Mouse (Mus musculus): ENCODE measurements at regions not wholly inside any gene's neighbourhood (a gene's known extent, or its start where the extent isn't known, plus 50 kb on each side); places are given as distances from the start of the nearest gene placed in this dataset.

DNA sequence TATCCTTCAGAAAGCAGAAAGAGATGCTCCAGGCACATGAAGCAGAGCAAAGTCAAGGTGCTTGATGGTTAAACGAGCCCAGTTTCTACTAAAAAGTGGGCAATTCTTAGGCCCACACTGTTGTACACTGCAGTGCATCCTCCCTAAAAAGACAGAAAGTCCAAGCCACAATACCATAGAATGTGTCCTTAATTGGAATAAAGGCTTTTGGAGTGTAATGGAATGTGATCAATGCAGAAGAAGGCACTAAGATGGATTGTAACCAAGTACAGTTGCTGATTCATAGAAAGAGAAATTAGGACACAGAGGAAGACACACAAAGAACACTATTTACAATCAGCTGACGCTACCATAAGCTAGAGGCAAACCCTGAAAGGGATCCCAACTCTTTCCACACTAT is 201.3 kb downstream of the Cpe start:
- Histone ChIP-seq H3K4me2 (no peak overlapping the region), H3K4me1 (ENCODE audit: control insufficient read depth, insufficient read depth, low read length) (no peaks in the 10 kb centered on the region), H3K4me3 (ENCODE audit: low read depth, low read length) (no peak overlapping the region), H3K27ac (ENCODE audit: low read depth, low read length) (no peak overlapping the region), H3K9me3 (replicated peaks; ENCODE audit: control insufficient read depth, low read length) (no peaks in the 10 kb centered on the region), H3K9ac (ENCODE audit: low read depth, low read length) (no peak overlapping the region), H3K27me3 (ENCODE audit: control insufficient read depth, insufficient read depth, low read length) (no peaks in the 10 kb centered on the region), H3K36me3 (ENCODE audit: control insufficient read depth, insufficient read depth, low read length) (no peaks in the 10 kb centered on the region)
- WGBS (ENCODE audit: insufficient replicate concordance): 83% methylated on average over 2 of the region's 2 CpGs
- no peak for ATAC-seq (replicated peaks; ENCODE audit: insufficient number of reproducible peaks, low FRiP score, low TSS enrichment)

DNA sequence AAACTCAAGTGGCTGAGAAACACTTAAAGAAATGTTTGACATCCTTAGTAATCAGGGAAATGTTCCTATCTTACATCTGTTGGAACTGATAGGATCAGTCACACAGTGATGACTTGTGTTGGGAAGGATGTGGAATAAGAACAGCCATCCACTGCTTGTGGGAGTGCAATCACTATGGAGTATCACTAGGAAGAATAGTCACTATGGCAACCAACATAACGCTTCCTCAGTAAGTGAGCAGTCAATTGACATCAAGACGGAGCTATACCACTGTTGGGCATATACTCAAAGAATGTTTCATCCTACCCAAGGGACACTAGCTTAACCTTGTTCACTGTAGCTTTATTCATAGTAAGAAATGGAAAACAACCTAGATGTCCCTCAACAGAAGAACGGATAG is 204.8 kb downstream of the Cpe start:
- H3K4me1 ChIP-seq (ENCODE audit: control insufficient read depth, insufficient read depth, low read length): no peaks in the 10 kb centered on the region
- H3K27me3 ChIP-seq (ENCODE audit: control insufficient read depth, insufficient read depth, low read length): no peaks in the 10 kb centered on the region
- WGBS (ENCODE audit: insufficient replicate concordance): 84% methylated on average over 3 of the region's 3 CpGs
- ATAC-seq (replicated peaks; ENCODE audit: insufficient number of reproducible peaks, low FRiP score, low TSS enrichment): no peak
- H3K4me3 ChIP-seq (ENCODE audit: low read depth, low read length): no peak overlapping the region
- H3K36me3 ChIP-seq (ENCODE audit: control insufficient read depth, insufficient read depth, low read length): no peaks in the 10 kb centered on the region
- H3K27ac ChIP-seq (ENCODE audit: low read depth, low read length): no peak overlapping the region
- H3K9ac ChIP-seq (ENCODE audit: low read depth, low read length): no peak overlapping the region
- H3K9me3 ChIP-seq (replicated peaks; ENCODE audit: control insufficient read depth, low read length): no peaks in the 10 kb centered on the region
- H3K4me2 ChIP-seq: no peak overlapping the region

DNA sequence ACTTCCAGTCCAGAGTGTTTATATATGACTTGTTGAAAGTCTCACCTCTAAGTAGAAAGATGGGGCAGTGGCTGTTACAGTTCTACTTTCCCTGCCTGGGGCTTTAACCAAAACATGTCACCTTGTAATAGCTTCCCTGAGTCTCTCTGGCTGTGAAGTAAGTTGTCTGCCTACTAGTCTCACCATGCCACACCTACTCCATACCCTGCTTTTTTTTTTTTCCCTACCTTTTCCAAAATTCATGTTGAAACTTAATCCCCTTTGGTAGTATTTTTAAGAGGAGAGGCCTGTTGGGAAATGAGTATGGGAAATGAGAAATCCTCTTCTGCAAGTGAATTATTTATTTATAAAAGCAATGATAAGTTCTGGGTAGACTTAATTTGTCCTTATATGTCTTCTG is 219.6 kb downstream of the Cpe start:
- no peaks in the 10 kb centered on the region for H3K9me3 ChIP-seq (replicated peaks; ENCODE audit: control insufficient read depth, low read length)
- no peak overlapping the region for H3K27ac ChIP-seq (ENCODE audit: low read depth, low read length)
- H3K36me3 ChIP-seq (ENCODE audit: control insufficient read depth, insufficient read depth, low read length): no peaks in the 10 kb centered on the region
- no peaks in the 10 kb centered on the region for H3K4me1 ChIP-seq (ENCODE audit: control insufficient read depth, insufficient read depth, low read length)
- no peak overlapping the region for H3K4me2 ChIP-seq
- no peak overlapping the region for H3K9ac ChIP-seq (ENCODE audit: low read depth, low read length)
- no peaks in the 10 kb centered on the region for H3K27me3 ChIP-seq (ENCODE audit: control insufficient read depth, insufficient read depth, low read length)
- H3K4me3 ChIP-seq (ENCODE audit: low read depth, low read length): no peak overlapping the region
- no peak for ATAC-seq (replicated peaks; ENCODE audit: insufficient number of reproducible peaks, low FRiP score, low TSS enrichment)

DNA sequence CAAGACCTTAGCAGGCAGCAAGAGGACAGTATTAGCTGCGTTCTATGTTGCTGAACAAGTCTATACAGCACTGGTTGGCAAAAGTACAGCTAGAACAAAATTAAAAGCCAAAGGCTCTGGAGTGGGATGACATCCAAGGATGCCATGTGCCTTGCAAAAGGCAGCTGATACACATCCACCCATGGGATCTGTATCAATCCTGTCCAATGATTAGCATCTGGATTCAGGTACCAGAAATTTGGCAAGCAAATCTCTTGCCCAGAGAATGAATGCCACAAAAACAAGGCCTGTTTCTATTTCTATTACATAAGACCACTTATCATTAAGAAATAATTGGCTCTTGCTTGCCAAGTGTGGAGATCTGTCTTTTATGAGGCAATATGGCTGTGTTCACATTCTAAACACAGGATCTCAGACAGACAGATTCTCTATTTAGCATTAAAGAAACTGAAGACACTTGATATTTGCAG is 220.0 kb downstream of the Cpe start:
- H3K4me3 ChIP-seq (ENCODE audit: low read depth, low read length): no peak overlapping the region
- no peak overlapping the region for H3K9ac ChIP-seq (ENCODE audit: low read depth, low read length)
- H3K27ac ChIP-seq (ENCODE audit: low read depth, low read length): no peak overlapping the region
- H3K4me2 ChIP-seq: no peak overlapping the region
- no peaks in the 10 kb centered on the region for H3K4me1 ChIP-seq (ENCODE audit: control insufficient read depth, insufficient read depth, low read length)
- H3K36me3 ChIP-seq (ENCODE audit: control insufficient read depth, insufficient read depth, low read length): no peaks in the 10 kb centered on the region
- no peaks in the 10 kb centered on the region for H3K27me3 ChIP-seq (ENCODE audit: control insufficient read depth, insufficient read depth, low read length)
- WGBS (ENCODE audit: insufficient replicate concordance): 79% methylated on average over 1 of the region's 1 CpGs
- no peak for ATAC-seq (replicated peaks; ENCODE audit: insufficient number of reproducible peaks, low FRiP score, low TSS enrichment)
- no peaks in the 10 kb centered on the region for H3K9me3 ChIP-seq (replicated peaks; ENCODE audit: control insufficient read depth, low read length)

DNA sequence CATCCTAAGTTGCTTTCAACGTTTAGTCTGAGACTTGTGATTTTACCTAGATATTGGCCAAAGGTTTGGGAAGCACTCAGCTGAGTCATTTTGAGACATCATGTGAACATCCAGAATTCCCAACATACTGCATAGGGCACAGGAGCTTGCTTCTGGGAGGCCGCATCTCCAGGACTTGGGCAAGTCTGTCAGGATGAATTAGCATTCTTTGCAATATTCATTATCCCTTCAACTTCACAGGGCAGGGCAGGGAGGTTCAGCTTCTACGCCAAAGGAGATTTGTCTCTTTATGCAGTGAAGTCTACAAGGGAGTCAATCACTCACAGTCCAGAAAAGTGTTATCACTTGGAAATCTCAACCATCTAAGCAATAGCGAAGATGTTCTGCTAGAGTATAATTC is 231.7 kb downstream of the Cpe start:
- 81% methylated on average over 4 of the region's 4 CpGs for WGBS (ENCODE audit: insufficient replicate concordance)
- Histone ChIP-seq H3K4me3 (ENCODE audit: low read depth, low read length) (no peak overlapping the region), H3K4me2 (no peak overlapping the region), H3K36me3 (ENCODE audit: control insufficient read depth, insufficient read depth, low read length) (no peaks in the 10 kb centered on the region), H3K9me3 (replicated peaks; ENCODE audit: control insufficient read depth, low read length) (no peaks in the 10 kb centered on the region), H3K4me1 (ENCODE audit: control insufficient read depth, insufficient read depth, low read length) (no peaks in the 10 kb centered on the region), H3K9ac (ENCODE audit: low read depth, low read length) (no peak overlapping the region), H3K27ac (ENCODE audit: low read depth, low read length) (no peak overlapping the region), H3K27me3 (ENCODE audit: control insufficient read depth, insufficient read depth, low read length) (no peaks in the 10 kb centered on the region)
- ATAC-seq (replicated peaks; ENCODE audit: insufficient number of reproducible peaks, low FRiP score, low TSS enrichment): no peak

DNA sequence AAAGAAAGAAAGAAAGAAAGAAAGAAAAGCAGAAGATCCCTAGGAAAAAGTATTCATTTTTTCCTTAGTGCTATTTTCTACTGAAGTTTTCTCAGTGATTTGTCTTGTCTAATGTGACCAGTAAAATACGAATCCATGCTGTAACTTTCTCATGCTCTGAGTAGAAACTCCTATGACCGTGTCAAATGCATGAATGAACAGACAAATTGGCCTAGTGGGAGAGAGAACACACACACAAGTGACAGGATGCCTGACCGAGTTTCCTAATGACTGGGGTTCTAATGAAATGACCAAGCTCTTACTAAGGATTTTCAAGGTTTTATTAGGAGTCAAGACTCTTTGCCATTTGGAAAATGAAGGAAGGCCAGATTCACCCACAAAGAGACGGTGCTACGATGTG is 235.9 kb downstream of the Cpe start:
- Histone ChIP-seq H3K4me2 (no peak overlapping the region), H3K9ac (ENCODE audit: low read depth, low read length) (no peak overlapping the region), H3K9me3 (replicated peaks; ENCODE audit: control insufficient read depth, low read length) (no peaks in the 10 kb centered on the region), H3K4me3 (ENCODE audit: low read depth, low read length) (no peak overlapping the region), H3K27me3 (ENCODE audit: control insufficient read depth, insufficient read depth, low read length) (no peaks in the 10 kb centered on the region), H3K36me3 (ENCODE audit: control insufficient read depth, insufficient read depth, low read length) (no peaks in the 10 kb centered on the region), H3K4me1 (ENCODE audit: control insufficient read depth, insufficient read depth, low read length) (no peaks in the 10 kb centered on the region), H3K27ac (ENCODE audit: low read depth, low read length) (no peak overlapping the region)
- ATAC-seq (replicated peaks; ENCODE audit: insufficient number of reproducible peaks, low FRiP score, low TSS enrichment): no peak
- whole genome bisulfite sequencing (ENCODE audit: insufficient replicate concordance): 73% methylated on average over 5 of the region's 5 CpGs

DNA sequence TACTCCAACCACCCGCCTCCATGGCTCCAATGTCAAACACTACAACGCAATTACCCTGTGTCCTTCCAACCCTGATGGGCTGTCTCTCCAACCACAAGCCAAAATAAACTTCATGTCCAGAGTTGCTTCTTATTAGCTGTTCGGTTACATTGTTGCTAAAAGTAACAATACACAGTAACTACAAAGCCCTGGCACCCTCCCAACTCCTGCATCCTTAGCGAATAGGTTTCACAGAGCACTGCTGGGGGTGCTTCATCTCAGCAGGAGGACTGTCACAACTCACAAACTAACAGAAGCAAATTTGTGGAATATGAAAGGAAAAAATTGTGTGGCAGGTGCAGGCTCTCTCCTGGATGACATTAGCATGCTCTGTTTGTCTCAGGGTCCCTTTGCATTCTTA is 238.1 kb downstream of the Cpe start:
- 72% methylated on average over 4 of the region's 4 CpGs for WGBS (ENCODE audit: insufficient replicate concordance)
- Histone ChIP-seq H3K27me3 (ENCODE audit: control insufficient read depth, insufficient read depth, low read length) (no peaks in the 10 kb centered on the region), H3K4me1 (ENCODE audit: control insufficient read depth, insufficient read depth, low read length) (no peaks in the 10 kb centered on the region), H3K4me2 (no peak overlapping the region), H3K27ac (ENCODE audit: low read depth, low read length) (no peak overlapping the region), H3K9me3 (replicated peaks; ENCODE audit: control insufficient read depth, low read length) (no peaks in the 10 kb centered on the region), H3K4me3 (ENCODE audit: low read depth, low read length) (no peak overlapping the region), H3K36me3 (ENCODE audit: control insufficient read depth, insufficient read depth, low read length) (no peaks in the 10 kb centered on the region), H3K9ac (ENCODE audit: low read depth, low read length) (no peak overlapping the region)
- no peak for ATAC-seq (replicated peaks; ENCODE audit: insufficient number of reproducible peaks, low FRiP score, low TSS enrichment)

DNA sequence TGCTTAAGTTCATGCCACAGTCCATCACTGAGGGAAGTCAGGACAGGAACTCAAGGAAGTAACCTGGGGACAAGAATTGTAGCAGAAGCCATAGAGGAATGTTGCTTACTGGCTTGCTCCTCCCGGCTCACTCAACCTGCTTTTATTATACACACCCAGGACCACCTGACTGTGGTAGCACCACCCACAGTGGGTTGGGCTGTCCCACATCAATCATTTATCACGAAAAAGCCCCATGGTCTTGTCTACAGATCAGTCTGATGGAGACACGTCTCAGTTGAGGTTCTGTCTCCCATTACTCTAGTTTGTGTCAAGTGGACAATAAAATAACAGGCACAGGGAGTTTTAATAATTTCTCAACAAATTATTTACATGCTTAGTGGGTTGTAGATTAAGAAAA is 239.3 kb upstream of the Tll1 start:
- Histone ChIP-seq H3K4me2 (no peak overlapping the region), H3K9me3 (replicated peaks; ENCODE audit: control insufficient read depth, low read length) (no peaks in the 10 kb centered on the region), H3K36me3 (ENCODE audit: control insufficient read depth, insufficient read depth, low read length) (no peaks in the 10 kb centered on the region), H3K9ac (ENCODE audit: low read depth, low read length) (no peak overlapping the region), H3K4me1 (ENCODE audit: control insufficient read depth, insufficient read depth, low read length) (no peaks in the 10 kb centered on the region), H3K27me3 (ENCODE audit: control insufficient read depth, insufficient read depth, low read length) (no peaks in the 10 kb centered on the region), H3K27ac (ENCODE audit: low read depth, low read length) (no peak overlapping the region), H3K4me3 (ENCODE audit: low read depth, low read length) (no peak overlapping the region)
- ATAC-seq (replicated peaks; ENCODE audit: insufficient number of reproducible peaks, low FRiP score, low TSS enrichment): no peak
- 74% methylated on average over 3 of the region's 3 CpGs for WGBS (ENCODE audit: insufficient replicate concordance)

DNA sequence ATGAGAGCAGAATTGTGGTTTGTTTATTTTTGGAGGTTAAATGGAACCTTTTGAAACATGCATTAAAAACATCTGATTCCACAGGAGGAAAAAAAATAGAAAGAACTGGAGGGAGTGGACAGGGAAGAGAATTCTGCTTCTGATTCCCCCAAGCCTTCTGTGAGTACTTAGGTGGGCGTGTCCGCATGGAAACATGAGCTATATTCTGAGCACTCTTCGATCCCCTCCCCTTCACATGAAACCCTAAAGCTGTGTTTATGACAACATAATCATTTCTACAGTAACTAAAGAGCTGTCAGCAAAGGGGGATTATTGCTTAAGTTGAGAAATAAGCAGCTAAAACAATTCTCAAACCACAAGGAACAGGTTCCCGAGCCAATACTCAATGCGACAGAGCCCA is 238.4 kb upstream of the Tll1 start:
- no peaks in the 10 kb centered on the region for H3K4me1 ChIP-seq (ENCODE audit: control insufficient read depth, insufficient read depth, low read length)
- no peak overlapping the region for H3K27ac ChIP-seq (ENCODE audit: low read depth, low read length)
- H3K9me3 ChIP-seq (replicated peaks; ENCODE audit: control insufficient read depth, low read length): no peaks in the 10 kb centered on the region
- no peaks in the 10 kb centered on the region for H3K36me3 ChIP-seq (ENCODE audit: control insufficient read depth, insufficient read depth, low read length)
- no peak overlapping the region for H3K4me2 ChIP-seq
- H3K27me3 ChIP-seq (ENCODE audit: control insufficient read depth, insufficient read depth, low read length): no peaks in the 10 kb centered on the region
- 83% methylated on average over 5 of the region's 5 CpGs for WGBS (ENCODE audit: insufficient replicate concordance)
- no peak overlapping the region for H3K4me3 ChIP-seq (ENCODE audit: low read depth, low read length)
- ATAC-seq (replicated peaks; ENCODE audit: insufficient number of reproducible peaks, low FRiP score, low TSS enrichment): no peak
- H3K9ac ChIP-seq (ENCODE audit: low read depth, low read length): no peak overlapping the region
